Mouse (Mus musculus): ENCODE results near the gene Olfr549. TPM values are rescaled to one million over a fixed set of nuclear protein-coding genes. Genes with fewer than 3 reads are reported as not detected.

The Olfr549 gene
- polyA plus RNA-seq, 1 experiment = not detected

DNA sequence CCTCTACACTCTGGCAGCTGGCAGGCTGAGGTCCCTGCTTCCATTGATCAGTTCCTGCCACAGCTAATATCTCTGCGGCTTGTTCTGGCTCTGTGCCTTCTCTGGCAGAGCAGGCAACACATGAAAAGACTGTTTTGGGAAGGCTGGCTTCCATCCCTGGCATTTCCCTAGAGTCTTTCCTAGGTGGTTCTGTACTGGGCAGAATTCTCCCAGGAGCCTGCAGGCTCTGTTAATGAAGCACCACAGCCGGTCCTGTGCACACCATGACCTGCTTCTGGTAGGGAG, 32.7 kb upstream of the Olfr549 start:
- no peak for TF ChIP-seq POLR2A (IDR thresholded peaks at IDR 0.05; ENCODE audit: low read depth, low read length)
- TF ChIP-seq CTCF (IDR thresholded peaks at IDR 0.05; ENCODE audit: borderline replicate concordance, insufficient read depth, low read length) = no peak
- Histone ChIP-seq H3K4me1 (ENCODE audit: control insufficient read depth, insufficient read depth, low read length) (no peaks in the 10 kb centered on the region; the same call in 1 of the 2 replicates), H3K27ac (ENCODE audit: insufficient read depth, low read length) (no peak overlapping the region), H3K4me3 (ENCODE audit: insufficient read depth, low read length) (no peak overlapping the region)

- Histone ChIP-seq H3K4me1 (ENCODE audit: control insufficient read depth, insufficient read depth, low read length) (no peaks in the 10 kb centered on the region), H3K27ac (ENCODE audit: insufficient read depth, low read length) (no peak overlapping the region), H3K4me3 (ENCODE audit: insufficient read depth, low read length) (no peak overlapping the region)
- TF ChIP-seq POLR2A (IDR thresholded peaks at IDR 0.05; ENCODE audit: low read depth, low read length) (no peak), CTCF (IDR thresholded peaks at IDR 0.05; ENCODE audit: borderline replicate concordance, insufficient read depth, low read length) (no peak)
Measured at GRCm38 (mm10) chr7:102529052-102529451, 20.6 kb upstream of the Olfr549 start.

DNA sequence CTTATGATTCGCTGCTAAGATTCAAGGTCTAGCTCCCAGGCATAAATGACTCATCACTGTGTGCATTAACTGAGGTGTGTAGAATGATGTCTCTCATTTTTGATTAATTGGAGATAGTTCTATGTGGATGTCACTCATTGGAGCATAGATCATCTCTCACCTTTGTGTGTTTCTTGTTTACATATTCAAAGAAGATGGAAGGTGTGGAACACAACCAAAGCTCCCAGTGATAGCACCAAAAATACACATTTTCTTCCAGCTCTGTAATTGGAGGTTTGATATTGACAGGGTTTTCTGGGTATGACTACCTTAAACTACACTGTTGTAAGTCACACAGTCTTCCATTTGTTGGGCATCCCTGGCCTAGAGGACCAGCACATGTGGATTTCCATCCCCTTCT, 15.2 kb upstream of the Olfr549 start, which contains the start of gene Olfr547:
TSS of gene Olfr547 (plus strand) at position 301 of the 400 bp plus-strand sequence.
- Histone ChIP-seq H3K4me3 (ENCODE audit: insufficient read depth, low read length) (no peak within 1 kb of the TSS), H3K27ac (ENCODE audit: insufficient read depth, low read length) (no peak within 1 kb of the TSS), H3K4me1 (ENCODE audit: control insufficient read depth, insufficient read depth, low read length) (no peaks in the 10 kb centered on the region)
- TF ChIP-seq CTCF (IDR thresholded peaks at IDR 0.05; ENCODE audit: borderline replicate concordance, insufficient read depth, low read length) (no peak), POLR2A (IDR thresholded peaks at IDR 0.05; ENCODE audit: low read depth, low read length) (no peak)

DNA sequence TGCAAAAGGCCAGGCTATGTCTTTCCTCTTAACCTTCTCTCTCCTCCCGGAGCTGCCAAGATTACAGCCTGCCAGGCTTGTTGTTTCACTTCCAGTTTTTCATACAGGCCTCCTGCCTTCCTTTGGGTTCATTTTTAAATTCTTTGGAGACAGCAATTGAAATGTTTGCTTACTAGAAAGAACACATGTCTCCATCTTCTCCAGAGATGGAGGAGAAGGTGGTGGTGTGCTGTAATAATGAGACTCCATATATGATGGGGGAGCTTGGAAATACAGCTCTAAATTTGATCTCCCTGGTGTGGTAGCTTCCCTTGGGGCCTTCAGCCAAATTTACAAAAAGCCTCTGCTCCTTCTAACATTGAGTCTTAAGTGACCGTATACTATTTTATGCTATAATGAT, 9.1 kb upstream of the Olfr549 start, which contains the start of gene Olfr548-ps1:
TSS of gene Olfr548-ps1 (plus strand) at position 301 of the 400 bp plus-strand sequence.
- TF ChIP-seq CTCF (IDR thresholded peaks at IDR 0.05; ENCODE audit: borderline replicate concordance, insufficient read depth, low read length) = no peak
- TF ChIP-seq POLR2A (IDR thresholded peaks at IDR 0.05; ENCODE audit: low read depth, low read length) = no peak
- no peaks in the 10 kb centered on the region for H3K4me1 ChIP-seq (ENCODE audit: control insufficient read depth, insufficient read depth, low read length)
- H3K27ac ChIP-seq (ENCODE audit: insufficient read depth, low read length) = no peak within 1 kb of the TSS
- H3K4me3 ChIP-seq (ENCODE audit: insufficient read depth, low read length) = no peak within 1 kb of the TSS

- Histone ChIP-seq H3K4me3 (ENCODE audit: insufficient read depth, low read length) (no peak overlapping the region), H3K4me1 (ENCODE audit: control insufficient read depth, insufficient read depth, low read length) (no peaks in the 10 kb centered on the region), H3K27ac (ENCODE audit: insufficient read depth, low read length) (no peak overlapping the region)
- TF ChIP-seq POLR2A (IDR thresholded peaks at IDR 0.05; ENCODE audit: low read depth, low read length) = no peak
Measured at GRCm38 (mm10) chr7:102541251-102541650, 8.4 kb upstream of the Olfr549 start.

DNA sequence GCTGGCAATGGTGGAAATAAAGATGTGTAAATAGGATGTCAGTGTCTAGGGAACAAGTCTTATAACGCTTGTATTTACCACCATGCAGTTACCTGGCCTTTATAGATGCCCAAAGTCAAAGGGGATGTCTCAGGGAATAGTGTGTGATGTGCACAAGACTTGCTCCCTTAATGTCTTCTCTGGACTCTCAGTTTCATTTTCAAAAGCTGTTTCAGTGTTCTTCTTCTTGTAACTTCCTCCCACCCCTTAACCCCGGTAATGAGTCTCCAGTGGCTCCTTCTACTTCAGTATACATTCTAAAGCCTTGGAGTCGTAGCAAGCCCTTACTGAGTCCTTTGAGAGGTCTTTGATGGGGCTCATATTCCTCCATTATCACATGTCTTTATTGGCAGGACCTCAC, 3.6 kb downstream of the Olfr549 start:
- Histone ChIP-seq H3K4me3 (ENCODE audit: insufficient read depth, low read length) (no peak overlapping the region), H3K4me1 (ENCODE audit: control insufficient read depth, insufficient read depth, low read length) (no peaks in the 10 kb centered on the region), H3K27ac (ENCODE audit: insufficient read depth, low read length) (no peak overlapping the region)
- TF ChIP-seq POLR2A (IDR thresholded peaks at IDR 0.05; ENCODE audit: low read depth, low read length) (no peak), CTCF (IDR thresholded peaks at IDR 0.05; ENCODE audit: borderline replicate concordance, insufficient read depth, low read length) (no peak)

- Histone ChIP-seq H3K27ac (ENCODE audit: insufficient read depth, low read length) (no peak within 1 kb of the TSS), H3K4me3 (ENCODE audit: insufficient read depth, low read length) (peak within 1 kb of the TSS; percentile 87), H3K4me1 (ENCODE audit: control insufficient read depth, insufficient read depth, low read length) (peaks cover 3% of the 10 kb centered on the region; the same call in 1 of the 2 replicates)
- no peak for TF ChIP-seq CTCF (IDR thresholded peaks at IDR 0.05; ENCODE audit: borderline replicate concordance, insufficient read depth, low read length)
- peak; percentile 68 for TF ChIP-seq POLR2A (IDR thresholded peaks at IDR 0.05; ENCODE audit: low read depth, low read length)
Measured at GRCm38 (mm10) chr7:102564999-102565997, 15.6 kb downstream of the Olfr549 start, which contains the start of gene Trim21. Gene Trim21, minus strand, starts transcription at chr7:102565486.

- H3K4me1 ChIP-seq (ENCODE audit: control insufficient read depth, insufficient read depth, low read length) = peaks cover 3% of the 10 kb centered on the region; the same call in 1 of the 2 replicates
- H3K4me3 ChIP-seq (ENCODE audit: insufficient read depth, low read length) = no peak overlapping the region
- TF ChIP-seq CTCF (IDR thresholded peaks at IDR 0.05; ENCODE audit: borderline replicate concordance, insufficient read depth, low read length) (no peak), POLR2A (IDR thresholded peaks at IDR 0.05; ENCODE audit: low read depth, low read length) (no peak)
- no peak overlapping the region for H3K27ac ChIP-seq (ENCODE audit: insufficient read depth, low read length)
Measured at GRCm38 (mm10) chr7:102566219-102566618, 16.5 kb downstream of the Olfr549 start.

DNA sequence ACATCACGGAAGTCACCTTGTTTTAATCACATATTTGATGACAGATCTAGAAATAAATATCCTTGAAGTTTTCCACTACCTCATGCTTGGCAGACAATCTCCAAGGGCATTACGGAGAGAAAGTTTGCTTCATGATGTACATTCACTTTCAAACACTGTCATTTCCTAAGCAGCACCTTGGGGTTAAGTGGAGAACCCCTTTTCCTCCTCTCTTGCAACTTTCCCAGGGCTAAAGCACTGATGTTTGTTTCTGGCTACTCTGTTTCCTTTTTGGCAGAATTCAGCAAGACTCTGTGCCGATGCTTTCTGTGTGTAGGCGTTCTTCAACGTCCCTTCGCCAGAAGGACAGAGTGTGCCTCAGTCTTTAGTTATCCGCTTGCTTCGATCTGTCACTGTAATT, 21.5 kb downstream of the Olfr549 start, which contains the start of gene Olfr550:
TSS of gene Olfr550 (plus strand) at position 301 of the 400 bp plus-strand sequence.
- Histone ChIP-seq H3K4me3 (ENCODE audit: insufficient read depth, low read length) (no peak within 1 kb of the TSS), H3K27ac (ENCODE audit: insufficient read depth, low read length) (no peak within 1 kb of the TSS), H3K4me1 (ENCODE audit: control insufficient read depth, insufficient read depth, low read length) (no peaks in the 10 kb centered on the region)
- TF ChIP-seq POLR2A (IDR thresholded peaks at IDR 0.05; ENCODE audit: low read depth, low read length) = no peak
- TF ChIP-seq CTCF (IDR thresholded peaks at IDR 0.05; ENCODE audit: borderline replicate concordance, insufficient read depth, low read length) = no peak
